Mouse (Mus musculus): ENCODE measurements around the gene Tshr.
A peak's percentile ranks its signal among the peaks of the same experiment; 100 is the strongest.

Gene Tshr

DNA sequence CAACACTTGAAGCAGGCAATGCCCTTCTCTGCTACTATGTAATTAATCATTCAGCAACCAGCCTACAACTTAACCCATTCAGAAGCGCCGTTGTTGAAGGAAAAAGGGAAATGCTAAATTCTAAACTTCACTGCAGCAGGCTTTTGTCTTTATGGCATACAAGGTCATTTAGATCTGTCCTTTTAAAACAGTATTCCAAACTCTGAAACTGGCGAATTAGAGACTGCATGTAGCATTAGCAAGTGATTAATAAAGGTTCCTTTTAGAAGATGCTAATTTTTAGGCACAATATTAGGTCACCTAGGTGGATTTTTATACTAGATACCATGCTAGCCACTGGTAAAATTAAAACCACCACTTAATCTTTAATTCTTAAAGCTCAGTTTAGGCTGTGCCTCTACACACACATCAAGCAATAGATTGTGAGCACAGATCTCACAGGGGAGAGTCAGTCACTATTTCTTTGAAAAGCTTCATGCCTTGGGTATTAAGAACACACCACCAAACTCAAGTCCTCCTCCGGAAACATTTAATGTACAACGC is 203.2 kb downstream of the Tshr start:
- no peak for DNase-seq (ENCODE audit: low spot score in 2 of 2)

DNA sequence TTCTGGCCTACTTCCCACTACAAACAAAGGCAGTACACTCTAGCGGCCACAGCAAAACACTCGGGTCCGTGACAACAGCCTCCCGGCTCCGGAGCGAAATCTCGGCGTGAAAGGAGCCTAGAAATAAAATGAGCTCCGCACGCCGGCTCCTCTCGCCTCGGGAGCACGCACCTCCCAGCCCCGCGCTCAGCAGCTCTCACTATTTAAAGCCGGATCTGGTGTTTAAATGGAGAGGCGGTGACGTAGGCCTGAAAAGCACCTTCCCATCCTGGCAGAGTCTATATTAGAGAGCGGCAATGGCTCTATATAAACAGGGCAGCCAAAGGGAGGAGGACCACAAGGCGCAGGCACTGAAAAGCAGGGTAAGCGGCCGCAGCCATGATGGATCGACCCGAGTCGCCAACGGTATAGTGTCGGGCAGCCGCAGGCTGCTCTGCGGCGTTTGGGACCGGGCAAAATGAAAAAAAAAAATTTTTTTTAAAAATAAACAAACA is 203.9 kb downstream of the Tshr start:
- DNase-seq (ENCODE audit: low spot score in 2 of 2), result peak; percentile 76 to 90

DNA sequence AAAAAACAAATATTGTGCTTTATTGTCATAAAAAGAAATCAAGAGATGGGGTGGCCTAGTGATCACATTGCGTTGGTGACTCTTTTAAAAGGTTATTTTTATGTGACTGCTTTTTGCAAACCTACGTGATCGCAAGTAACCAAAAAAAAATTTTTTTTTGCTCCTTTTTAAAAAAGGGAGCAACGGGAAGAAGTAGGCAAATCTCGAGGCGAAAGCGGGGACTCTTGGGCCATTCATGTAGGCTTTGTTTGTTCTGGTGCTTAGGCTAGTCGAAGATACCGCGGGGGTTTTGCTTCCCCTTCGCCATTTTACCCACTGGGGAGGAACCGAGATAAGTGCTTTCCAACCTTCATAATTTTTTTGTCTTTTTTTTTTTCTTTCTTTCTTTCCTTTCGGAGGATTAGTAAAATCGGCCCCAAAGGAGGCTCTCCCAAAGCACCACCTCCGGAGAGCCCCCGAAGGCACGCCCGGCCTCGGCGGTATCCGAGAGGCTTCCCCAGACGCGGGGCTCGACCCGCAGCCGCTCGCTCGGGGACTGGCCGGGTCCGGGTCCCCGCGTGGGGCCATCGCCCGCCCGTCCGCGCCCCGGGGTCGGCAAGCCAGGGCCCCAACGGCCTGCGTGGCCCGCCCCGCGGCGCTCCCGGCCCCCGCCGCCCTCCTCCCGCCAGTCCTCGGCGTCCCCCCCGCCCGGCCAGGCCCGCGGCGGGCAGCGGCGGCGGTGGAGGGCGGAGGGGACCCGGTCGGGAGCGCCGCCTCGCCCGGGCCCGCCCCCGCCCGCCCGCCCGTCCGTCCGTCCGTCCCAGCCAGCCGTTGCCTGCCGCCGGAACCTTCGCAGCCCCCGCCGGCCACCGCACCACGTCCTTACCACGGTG is 204.5 kb downstream of the Tshr start:
- DNase-seq (ENCODE audit: low spot score in 2 of 2), result peak in 1 of 2 experiments; percentile 52

DNA sequence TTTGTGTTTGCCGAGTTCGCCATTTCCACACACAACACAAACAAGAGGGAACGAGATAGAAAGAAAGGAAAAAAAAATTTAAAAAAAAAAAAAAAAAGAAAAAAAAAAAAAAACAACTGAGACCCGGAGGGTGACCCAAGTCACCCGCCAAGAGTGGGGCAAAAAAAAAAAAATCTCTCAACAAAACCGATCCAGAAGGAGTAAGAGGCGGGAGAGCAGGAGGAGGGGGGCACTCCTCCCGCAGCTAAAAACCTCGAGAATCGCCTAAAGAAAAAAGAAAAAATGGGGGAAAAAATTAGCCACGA is 205.1 kb downstream of the Tshr start:
- no peak for DNase-seq (ENCODE audit: low spot score in 2 of 2)

DNA sequence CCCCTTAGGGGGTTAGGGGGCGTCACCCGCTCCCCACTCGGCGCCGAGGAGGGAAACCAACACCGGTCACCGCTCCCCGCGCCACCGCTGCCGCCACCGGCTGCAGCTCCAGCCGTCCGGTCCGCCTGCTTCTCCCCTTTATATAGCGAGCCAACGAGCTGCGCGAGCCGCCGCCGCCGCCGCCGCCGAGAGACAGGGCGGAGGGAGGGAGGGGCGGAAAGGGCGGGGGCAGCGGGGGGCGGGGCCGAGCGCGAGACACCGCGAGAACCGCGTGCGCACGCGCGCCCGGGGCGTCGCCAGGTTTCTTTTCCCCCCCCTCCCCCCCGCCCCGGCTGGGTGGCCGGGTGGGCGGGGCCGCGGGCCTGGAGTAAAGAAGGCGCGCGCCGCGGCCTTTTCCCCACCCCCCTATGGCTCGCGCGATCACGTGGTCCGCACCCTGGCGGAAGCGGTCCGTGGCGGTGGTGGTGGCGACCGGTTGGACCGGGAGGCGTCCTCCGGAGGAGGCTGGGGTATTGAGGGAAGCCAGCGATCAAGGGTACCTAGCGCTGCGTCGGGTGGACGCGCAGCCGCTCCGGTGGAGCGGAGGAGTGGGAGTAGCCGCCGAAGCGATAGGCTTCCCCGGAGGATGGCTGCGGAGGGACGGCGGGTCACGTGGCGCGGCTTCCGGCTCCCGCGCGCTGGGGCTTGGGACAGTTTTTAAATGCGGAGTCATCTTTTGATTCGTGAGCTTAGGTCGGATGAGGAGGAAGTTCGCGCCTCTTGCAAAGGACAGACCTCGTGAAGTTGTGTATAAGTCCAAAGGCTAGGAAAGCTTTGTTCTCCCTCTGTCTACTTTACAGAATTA is 205.7 kb downstream of the Tshr start, which contains the start of gene Gtf2a1:
Gene Gtf2a1 (minus strand): TSS at position 641 of the 844 bp plus-strand sequence.
- DNase-seq (ENCODE audit: low spot score in 2 of 2), result peak; percentile 95 to 96

DNA sequence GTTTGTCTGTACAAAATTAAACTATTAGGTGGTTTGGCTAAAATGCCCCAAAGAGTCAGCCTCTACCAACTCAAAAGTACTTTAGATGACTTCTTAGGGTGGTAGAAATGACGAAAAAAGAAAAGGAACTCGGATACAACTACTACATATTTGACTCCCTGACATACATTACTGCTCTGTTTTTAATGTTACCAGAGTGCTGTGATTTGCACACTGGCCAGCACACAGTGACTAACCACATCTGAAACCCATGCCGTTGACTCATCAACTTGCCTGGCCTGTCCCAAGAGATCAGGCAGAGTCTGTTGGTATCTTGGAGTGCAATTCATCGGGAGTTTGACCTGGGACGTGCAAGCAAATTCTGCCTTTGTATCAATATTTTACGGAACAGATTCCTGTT is 206.4 kb downstream of the Tshr start:
- DNase-seq (ENCODE audit: low spot score in 2 of 2), result no peak

DNA sequence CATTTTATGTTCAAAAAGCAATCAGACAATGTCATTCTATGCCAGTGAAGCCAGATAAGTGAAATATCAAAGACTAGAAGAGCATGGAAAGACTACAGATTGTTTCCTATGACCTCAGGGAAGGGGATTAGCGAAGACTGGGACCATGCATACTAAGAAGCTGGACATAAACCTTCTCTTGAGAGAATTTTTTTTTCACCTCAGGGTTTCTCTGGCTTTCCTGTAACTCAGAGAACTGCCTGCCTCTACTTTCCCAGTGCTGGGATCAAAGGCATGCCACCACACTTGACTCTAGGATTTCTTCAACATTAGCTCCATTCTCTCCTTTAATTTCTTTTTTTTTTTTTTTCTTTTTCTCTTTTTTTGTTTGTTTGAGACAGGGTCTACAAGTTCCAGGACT is 206.8 kb downstream of the Tshr start:
- DNase-seq (ENCODE audit: low spot score in 2 of 2), result no peak

DNA sequence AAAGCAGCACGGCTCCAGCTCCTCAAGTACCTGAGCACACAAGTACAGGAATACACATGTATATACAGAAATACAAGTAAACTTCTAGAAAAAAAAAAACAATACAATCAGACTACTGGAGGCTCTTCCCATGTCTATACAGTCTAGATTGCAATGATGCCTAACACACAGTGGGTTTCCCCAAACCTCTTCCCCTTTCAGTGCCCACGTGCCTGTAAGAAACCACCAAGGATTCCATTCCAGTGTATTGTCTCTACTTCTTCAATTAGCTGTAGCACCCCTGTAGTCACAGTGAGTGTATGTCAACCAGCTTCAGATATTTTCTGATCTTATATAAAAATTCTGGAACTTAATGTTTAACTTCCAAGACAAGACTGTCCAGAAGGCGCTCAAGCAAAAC is 207.8 kb downstream of the Tshr start:
- DNase-seq (ENCODE audit: low spot score in 2 of 2), result no peak

Measured in cerebellum, postnatal 4 days (tissue).